Mouse (Mus musculus) cerebral cortex, adult 2 months (tissue): ENCODE results near the gene D17Wsu92e.

ENCODE experiments used
- WGBS: fragments of 180-500 bp; shearing (Covaris S2); methylation state at CpG from one replicate; pipeline ENCODE4 v1.1.7; 2018; 5-methylcytosine and 5-hydroxymethylcytosine counted together

D17Wsu92e gene

DNA sequence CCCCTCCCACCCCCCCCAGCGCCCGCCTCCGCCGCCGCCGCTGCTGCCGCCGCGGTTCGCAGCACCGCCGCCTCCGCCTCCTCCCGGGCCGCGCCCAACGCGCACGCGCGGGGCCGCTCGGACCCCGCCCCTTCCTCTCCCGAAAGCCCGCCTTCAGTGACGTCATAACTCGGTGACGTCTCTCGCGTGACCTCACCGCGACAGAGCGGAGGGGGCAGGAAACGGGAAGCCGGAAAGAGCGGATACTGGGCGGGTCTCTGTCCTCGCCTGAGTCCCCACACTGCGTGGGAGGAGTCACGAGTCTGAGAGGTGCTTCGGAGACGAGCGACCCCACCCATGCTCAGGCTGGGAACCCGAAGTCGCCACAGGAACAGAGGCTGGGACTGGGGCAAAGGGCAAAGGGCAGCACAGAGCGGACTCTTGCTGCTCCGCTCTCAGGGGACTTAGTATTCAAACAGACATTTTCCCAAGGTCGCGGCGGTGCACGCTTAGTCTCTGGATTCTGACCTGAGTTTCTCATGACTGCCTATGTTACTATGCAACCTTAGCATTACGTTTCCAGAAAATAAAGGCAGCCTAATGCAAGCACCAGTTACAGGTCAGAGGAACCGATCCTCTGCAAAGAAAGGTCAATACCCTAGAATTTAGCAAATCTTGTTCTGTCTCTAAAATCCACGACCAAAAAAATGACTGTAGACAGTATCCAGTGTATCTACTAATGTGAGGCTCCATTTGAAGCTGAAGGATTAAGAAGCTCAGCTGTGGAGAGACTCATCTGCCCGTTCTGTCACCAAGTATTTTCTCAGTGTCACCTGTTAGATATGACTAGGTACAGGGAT, at the start of gene D17Wsu92e:
Gene D17Wsu92e, minus strand, starts transcription at position 81 of the 839 bp plus-strand sequence.
- WGBS = 1% methylated on average over 50 of the region's 56 CpGs

DNA sequence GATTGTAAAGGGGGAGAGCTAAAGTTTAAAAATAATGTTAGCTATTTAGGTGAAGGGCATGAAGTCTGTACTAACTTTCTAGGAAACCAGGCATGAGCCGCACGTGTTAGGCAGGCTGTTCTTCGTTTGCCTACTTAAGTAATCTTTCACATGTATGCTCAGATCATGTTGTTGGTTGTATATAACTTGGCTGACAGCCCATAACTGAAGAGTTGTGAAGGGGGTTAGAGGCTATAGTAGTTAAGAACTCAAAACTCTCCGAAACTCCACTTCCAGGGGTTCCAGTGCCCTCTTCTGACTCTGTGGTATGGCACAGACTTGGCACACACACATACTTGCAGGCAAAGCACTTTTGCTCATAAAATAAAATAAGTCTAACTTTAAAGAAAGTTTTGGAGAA, 46.3 kb upstream of the D17Wsu92e start:
- 88% methylated on average over 4 of the region's 4 CpGs for WGBS

DNA sequence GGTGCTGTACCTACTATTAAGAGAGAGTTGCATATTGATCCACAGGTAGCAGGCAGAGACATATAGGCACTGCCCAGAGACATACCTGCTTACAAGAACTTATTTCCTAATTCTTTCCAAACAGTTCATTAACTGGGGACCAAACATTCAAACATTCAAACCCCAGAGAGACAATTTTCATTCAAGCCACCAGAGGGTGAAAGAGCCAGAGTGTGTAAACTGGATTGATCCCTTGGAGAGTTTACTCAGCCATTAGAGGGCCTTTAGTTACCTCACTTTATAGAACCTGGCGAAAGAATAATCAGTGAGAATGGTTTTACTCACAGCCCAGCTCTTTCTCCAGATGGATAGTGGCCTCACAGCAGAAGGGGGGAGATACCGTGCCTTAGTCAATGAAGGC, 45.0 kb upstream of the D17Wsu92e start:
- 79% methylated on average over 2 of the region's 2 CpGs for WGBS

DNA sequence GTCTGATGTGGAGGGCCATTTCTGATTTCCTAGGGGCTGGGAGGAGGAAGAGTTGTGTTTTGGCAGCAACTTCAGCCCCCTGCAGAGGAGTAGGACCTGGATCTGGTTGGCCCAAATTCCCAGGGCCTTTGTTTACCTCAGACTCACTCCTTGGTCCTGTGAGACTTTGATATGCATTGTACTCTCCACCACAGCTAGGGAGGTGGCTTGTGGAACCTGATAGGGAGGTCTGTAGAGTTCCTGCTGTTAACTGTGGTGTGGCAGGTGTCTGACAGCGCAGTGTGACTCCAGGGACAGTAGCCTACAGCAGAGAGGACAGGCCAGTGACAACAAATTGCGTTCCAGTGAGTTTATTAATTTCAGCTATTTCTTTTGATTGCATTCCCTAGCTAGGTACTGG, 38.7 kb upstream of the D17Wsu92e start:
- whole genome bisulfite sequencing = 78% methylated on average over 2 of the region's 2 CpGs

DNA sequence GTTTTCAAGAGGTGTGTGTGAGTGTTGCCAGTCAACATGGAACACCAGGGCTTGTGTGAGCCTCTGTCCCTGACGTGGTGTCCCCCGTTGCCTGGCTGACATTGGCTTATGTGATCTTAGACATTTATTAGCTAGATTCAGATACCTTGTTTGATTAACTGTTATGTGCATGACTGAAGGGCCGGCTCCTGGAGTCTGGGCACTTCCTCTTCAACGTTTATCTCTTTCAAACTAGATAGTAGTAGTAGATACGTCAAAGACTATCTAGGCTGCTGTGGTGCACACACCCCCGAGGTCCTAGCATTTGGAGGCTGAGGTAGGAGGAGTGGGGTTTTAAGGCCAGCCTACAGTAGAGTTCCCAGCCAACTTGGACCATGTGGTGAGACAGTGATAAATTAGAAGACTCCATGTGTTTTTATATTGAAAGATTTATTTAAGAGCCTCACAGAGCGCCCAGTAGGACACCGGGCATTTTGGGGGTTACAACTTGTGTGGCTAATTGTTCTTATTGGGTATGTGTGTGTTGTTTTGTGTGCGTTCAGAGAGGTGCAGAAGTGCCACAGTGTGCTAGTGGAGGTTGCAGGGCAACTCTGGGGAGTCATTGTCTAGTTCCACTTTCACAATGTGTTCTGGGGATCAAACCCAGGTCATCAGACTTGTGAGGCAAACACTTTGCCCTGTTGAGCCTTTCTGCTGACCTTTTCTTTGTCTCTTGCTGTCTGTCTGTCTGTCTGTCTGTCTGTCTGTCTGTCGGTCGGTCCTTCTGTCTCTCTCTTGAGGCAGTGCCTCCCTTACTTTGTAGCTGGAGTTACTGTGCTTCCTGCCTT, 37.4 kb upstream of the D17Wsu92e start:
- WGBS = 44% methylated on average over 11 of the region's 11 CpGs

DNA sequence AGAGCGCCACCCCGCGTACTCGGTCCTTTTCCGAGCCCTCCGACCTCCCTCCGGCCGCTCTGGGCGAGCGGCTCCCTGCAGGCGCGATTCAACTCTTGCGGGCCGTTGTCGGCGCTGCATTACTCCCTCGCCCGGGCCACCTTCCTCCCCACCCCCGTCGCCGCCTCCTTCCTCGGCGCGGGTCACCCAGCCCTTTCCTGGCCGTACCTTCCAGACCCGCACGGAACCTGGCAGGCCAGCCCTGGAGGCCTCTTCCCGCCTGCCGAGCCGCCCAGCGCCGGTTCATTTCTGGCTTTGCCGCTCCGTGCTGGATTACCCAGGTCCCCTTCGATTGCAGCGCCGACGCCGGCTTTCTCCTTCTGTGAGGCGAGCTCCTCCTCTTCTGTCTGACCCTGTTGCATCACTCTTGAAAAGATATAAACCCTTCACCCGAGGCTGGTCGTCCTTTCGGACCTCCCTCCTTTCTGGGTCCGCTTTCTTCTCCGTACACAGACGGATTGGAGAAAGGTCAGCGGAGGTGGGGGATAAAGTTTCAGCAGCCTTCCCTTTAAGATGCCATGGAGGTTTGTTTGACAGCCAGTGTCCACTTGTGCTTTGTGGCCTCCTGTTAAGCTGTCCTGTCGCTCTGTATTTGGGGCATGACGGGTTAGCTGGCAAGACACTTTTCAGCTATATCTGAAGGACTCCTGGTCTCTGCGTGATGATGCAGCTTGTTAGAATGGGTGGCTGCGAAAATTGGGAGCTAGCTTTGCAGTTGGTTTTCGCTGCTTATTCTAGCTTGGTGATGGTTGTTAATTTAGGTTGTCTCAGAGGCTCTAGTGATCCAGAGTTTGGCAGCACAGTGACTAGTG, 36.6 kb upstream of the D17Wsu92e start:
- 1% methylated on average over 51 of the region's 52 CpGs for WGBS

DNA sequence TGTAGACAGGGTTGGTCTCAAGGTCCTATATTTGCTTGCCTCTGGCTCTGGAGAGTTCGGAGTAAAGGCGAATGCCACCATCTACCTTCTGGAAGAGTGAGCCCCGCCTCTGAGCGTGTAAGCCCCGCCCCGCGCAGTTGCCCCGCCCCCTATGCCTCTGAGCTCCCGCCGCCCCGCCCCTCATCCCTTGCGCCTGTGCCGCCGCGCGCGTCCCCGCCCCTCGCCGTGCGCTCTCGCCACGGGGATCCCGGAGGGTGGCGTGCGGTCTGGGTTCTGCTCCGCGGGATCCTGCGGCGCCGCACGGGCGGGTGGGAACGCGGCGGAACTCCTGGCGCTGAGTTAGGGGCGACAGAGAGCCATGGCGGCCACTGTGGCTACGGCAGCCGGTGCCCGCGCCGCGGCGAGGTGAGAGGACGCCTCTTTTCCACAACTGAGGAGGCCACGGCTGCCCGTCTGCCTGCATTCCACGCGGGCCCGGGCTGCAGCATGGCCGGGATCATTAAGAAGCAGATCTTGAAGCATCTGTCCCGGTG, 35.9 kb upstream of the D17Wsu92e start, which contains the start of gene Uhrf1bp1:
Gene Uhrf1bp1, plus strand, starts transcription at position 177 of the 533 bp plus-strand sequence.
- 1% methylated on average over 54 of the region's 54 CpGs for WGBS

DNA sequence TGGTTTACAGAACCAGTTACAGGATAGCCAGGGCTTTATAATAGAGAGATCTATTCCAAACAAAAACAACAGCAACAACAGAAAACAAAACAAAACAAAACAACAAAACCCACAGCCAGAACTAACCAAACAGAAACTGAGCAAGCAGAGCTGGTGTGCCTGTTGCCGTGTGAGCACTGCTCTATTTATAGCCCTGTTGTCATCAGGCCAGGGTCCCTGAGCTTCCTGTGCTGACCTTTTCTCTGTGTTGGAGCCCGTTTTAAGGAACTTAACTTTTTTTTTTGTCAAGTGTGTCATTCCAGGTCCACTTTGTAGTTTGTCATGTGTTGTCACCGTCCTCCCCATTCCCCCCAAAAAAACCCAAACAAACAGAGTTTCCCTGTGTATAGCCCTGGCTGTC, 30.6 kb upstream of the D17Wsu92e start:
- 56% methylated on average over 3 of the region's 3 CpGs for WGBS

DNA sequence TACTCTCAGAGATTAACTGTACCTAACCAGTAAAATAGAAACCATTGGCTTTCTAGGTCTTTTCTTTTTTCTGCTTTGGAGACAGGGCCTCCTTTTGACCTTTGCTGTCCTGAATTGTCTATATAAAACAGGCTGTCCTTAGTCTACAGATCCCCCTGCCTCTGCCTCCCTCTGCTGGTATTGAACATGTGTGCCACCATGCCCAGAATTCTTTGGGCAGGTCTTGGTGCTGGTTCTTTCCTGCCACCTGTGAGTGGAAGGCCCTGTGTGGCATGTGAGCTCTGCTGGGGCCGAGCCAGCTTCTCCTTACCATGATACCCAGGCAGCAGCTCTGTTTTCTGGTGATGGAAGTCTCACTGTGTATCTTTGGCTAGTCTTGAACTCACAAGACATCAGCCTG, 27.9 kb upstream of the D17Wsu92e start:
- WGBS = 85% methylated on average over 1 of the region's 1 CpGs

DNA sequence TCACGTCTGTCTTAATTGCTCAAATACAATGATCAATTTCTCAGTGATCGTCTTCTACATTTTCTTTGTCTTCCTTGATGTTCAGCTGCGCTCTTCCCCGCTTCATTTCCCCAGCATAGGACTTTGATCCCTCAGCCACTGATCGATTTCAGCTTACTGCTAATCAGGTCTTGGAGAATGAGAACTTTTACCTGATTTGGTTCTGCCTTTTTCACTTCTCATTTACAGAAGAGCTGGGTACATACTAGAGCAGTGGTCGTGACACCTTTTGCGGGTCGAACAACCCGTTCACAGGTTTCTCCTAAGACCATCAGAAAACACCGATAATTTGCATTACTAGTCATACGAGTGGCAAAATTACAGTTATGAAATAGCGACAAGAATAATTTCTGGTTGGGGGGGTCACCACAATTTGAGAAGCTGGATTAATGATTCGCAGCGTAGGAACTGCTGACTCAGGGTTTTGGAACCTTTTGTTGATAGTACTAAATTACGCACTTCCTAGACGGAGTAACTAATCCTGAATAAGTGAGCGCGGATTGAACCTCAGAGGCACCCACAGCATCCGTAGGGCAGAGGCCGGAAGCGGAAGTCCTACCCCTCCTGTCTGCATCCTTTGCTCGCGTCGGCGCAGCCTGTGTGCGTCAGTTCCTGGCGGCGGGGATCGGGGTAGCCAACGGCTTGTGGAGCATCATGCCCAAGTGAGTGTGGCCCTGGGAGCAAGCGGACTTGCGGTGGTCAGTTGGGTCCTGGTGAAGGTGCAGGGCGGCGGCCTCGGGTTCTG, 19.2 kb upstream of the D17Wsu92e start:
- WGBS = 2% methylated on average over 35 of the region's 35 CpGs

DNA sequence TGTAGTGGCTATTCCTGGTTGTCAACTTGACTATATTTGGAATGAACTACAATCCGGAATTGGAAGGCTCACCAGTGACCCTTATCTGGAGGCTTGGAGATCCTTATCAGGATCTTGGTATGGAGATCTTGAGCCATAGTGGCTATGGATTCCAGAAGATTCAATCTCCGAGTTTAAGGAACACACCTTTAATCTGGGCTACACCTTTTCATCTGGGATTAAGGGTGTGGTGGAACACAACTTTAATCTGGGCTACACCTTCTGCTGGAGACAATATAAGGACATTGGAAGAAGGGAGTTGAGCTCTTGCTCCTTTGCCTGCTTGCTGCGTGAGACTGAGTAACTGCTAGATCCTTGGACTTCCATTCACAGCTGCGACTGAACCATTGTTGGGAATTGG, 17.4 kb upstream of the D17Wsu92e start, which contains the start of gene Snrpc:
Gene Snrpc, plus strand, starts transcription at position 301 of the 400 bp plus-strand sequence.
- 91% methylated on average over 4 of the region's 4 CpGs for WGBS

DNA sequence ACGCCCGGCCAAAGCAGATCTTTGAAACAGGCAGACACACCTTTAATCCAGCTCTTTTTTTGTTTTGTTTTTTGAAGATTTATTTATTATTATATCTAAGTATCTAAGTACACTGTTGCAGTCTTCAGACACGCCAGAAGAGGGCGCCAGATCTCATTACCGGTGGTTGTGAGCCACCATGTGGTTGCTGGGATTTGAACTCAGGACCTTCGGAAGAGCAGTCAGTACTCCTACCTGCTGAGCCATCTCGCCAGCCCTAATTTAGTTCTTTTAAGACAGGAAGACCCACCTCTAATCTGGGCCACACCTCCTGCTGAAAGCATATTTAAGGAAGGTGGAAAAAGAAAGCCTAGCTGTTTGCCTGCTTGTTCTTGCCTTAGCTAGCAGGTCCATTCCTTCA, 10.0 kb upstream of the D17Wsu92e start:
- 53% methylated on average over 7 of the region's 7 CpGs for WGBS

DNA sequence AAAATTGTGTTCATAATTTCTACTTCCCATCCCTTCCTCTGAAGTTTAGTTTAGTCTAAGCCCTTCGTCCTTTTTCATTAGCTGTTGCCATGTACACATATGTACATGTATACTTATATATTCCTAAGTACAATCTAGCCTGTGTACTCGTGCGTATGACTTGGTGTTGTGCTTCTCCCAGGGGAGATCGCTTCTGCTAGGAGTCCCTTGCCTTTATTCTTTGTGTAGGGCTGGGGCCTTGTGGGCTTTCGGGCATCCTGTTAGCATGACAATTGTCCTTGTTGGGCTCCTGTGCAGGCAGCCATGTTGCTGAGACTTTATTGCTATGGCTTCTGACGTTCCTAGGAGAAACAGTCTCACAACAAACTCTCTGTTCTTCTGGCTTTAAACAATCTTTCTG, 7.1 kb upstream of the D17Wsu92e start:
- WGBS = 29% methylated on average over 6 of the region's 6 CpGs

DNA sequence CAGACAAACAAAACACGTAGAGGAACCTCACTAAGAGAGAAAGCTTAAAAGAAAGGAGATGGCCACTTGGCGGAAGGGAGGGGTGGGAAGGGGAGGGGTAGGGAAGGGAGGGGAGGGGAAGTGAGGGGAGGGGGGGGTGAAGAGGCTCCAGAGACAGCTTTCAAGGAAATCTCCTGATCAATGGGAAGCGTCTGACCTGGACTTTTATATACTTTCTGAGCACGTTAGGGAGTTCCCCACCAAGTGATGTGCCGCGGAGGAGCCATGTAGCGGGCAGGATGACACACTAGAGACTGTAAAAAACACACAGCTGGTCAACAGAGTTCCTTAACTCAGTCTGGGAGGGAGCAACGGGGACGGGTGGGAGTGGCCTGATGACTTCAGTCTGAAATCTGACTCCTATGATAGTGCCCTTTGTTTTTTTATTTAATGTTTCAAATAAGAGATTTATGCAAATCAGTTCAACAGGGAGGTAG, 6.5 kb upstream of the D17Wsu92e start:
- 4% methylated on average over 9 of the region's 9 CpGs for WGBS

DNA sequence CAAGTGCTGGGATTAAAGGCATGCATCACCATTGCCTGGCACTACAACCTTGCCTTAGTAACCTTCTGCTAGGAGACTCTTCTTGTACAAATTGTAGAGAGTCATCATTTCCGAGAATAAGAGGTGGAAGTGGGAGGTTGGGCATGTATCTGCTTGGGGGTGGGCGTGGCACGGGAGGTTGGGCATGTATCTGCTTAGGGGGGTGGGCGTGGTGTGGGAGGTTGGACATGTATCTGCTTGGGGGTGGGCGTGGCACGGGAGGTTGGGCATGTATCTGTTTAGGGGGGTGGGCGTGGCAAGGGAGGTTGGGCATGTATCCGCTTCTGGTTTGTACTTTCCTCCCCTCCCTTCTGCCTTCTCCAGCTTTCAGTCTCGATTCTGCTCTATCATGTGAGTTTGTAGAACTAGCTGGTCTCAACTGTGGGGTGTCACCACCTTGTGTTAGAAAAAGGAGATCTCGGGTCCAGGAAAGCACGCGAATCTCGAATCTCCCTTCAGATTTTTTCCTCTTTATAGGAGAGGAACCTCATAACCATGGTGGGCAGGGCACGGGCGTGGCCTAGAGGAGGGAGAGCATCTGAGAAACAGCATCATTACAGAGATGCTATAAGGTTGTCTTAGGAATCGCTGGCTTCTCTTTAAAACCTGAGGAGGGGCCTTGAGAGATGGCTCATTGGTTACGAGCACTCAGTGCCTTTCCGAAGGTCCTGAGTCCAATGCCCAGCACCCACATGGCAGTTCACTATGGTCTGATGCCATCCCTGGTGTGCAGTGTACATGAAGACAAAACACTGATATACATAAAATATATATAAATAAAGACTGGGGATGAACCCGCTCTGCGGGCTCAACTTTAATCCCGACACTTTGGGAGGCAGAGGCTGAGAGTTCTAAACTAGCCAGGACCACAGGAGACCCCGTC, 5.8 kb upstream of the D17Wsu92e start:
- 4% methylated on average over 22 of the region's 22 CpGs for WGBS

DNA sequence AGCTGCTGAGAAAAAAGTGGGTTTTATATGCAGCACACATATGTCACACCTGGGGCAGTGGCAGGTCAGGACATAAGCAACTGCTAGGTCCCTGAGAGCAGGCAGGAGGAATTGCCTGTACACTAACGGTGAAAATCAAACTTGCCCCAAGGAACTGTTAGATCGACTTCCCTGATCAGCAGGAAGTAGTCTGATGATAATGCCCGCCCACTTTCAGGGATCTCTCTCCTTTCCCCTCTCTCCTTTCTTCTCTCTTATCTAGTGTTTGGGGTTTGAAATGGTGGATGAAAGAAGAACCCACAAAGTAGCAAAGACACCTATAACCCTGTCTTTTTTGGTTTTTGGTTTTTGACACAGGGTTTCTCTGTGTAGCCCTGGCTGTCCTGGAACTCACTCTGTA, 5.1 kb upstream of the D17Wsu92e start:
- 48% methylated on average over 3 of the region's 3 CpGs for WGBS

DNA sequence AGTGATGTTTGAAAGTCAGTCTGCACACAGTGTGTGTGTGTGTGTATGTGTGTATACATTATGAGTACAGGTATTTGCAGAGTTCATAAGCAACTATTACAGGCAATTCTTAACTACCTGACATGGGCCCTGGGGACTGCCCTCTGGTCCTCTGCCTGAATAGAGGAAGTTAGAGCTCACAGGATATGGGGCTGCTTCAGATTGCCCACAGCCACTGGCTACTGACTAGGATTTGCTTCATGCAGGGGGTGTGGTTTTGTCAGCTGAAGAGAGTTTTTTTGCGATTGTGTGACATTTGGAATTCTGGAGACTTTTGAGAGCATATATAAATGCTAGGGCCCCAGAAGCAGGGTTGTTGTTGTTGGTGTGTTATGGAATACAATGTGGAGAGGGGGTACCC, 4.5 kb upstream of the D17Wsu92e start:
- WGBS = 72% methylated on average over 1 of the region's 1 CpGs

DNA sequence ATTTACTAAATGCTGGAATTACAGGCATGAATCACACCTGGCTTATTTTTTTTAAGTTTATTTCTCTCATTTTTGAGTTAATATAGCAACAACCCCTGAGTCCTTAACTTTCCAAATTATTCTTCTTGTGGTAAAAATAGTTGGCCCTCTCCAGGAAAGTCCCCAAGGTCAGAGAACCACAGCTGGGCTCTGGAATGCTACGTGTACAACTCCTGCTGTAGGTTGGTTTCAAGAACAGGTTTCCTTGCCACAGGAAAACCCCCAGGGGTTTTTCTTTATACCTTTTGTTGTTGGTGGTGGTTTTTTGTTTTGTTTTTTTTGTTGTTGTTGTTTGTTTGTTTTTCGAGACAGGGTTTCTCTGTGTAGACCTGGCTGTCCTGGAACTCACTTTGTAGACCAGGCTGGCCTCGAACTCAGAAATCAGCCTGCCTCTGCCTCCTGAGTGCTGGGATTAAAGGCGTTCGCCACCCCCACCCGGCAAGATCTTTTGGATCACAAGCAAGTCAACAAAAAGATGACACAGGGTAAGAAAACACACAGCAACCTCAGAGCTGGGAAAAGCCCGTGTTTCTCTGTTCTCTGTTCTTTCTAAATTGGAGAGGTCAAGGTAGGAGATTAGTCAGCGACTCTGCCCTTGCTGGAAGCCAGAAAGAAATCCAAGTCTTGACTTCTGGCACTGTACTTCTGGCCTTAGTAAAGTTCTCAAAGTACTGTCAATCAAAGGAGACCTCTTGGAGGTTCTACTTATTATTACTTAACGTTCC, 2.9 kb upstream of the D17Wsu92e start:
- WGBS = 84% methylated on average over 9 of the region's 9 CpGs
